17 mouse cellular contexts compared by ENCODE assay signal in the genomic region with DNA sequence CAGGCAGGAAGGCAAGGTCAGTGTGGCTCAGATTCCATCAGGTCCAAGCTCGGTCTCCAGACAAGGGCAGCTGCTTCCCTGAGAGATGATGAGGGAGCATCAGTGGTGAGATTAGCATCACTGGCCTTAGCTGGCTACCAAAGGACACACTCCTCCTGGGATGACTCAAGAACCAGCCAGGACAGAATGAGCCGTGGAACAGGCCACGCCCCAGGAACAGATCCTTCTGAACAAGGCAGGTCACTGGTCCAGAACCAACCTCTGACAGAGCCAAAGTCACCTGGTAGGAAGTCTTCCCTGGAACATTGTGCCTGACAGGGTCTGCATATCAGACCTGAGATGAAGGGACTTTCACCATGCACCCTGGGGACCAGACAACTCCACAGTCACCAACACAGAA.
"Had no signal": no experiment of that assay in that cellular context is flagged by ENCODE, and none has a peak within 500 bp of the region (broad histone marks: within the 10 kb centered on the region; RNA-seq: fewer than 3 reads in every experiment).

No protein-coding gene starts in this region.

- H3K27me3 ChIP-seq: limb, embryonic 12.5 days; limb, embryonic 15.5 days had no signal

- DNase-seq: layer of hippocampus, postnatal 36 days; left cerebral cortex, postnatal 4 days; liver, postnatal 0 days; lung, embryonic 14.5 days; midbrain, embryonic 14.5 days; thymus, adult 2 months; thymus, postnatal 14 days; thymus, postnatal 4 days had no signal

- H3K4me3 ChIP-seq: left cerebral cortex, adult 2 months; limb, embryonic 12.5 days; limb, embryonic 15.5 days had no signal

- H3K4me2 ChIP-seq: limb, embryonic 12.5 days; limb, embryonic 15.5 days; liver, embryonic 11.5 days; lung, embryonic 14.5 days; midbrain, embryonic 11.5 days had no signal

- H3K27ac ChIP-seq: kidney, postnatal 0 days; left cerebral cortex, adult 2 months; limb, embryonic 12.5 days; limb, embryonic 15.5 days; liver, embryonic 14.5 days; macrophage had no signal

- H3K9ac ChIP-seq: limb, embryonic 12.5 days; limb, embryonic 15.5 days; liver, embryonic 14.5 days; liver, postnatal 0 days; lung, embryonic 14.5 days had no signal

- H3K9me3 ChIP-seq: limb, embryonic 15.5 days had no signal

- H3K36me3 ChIP-seq: limb, embryonic 12.5 days; limb, embryonic 15.5 days had no signal

- ATAC-seq: liver, postnatal 0 days; lung, postnatal 0 days had no signal
